Mouse (Mus musculus) left cerebral cortex, postnatal 4 days (tissue): Measurements from ENCODE around the gene March4. TPM values are rescaled to one million over a fixed set of nuclear protein-coding genes. Genes with fewer than 3 reads are reported as not detected.
A peak's percentile ranks its signal among the peaks of the same experiment; 100 is the strongest.

ENCODE experiments used
- DNase-seq: peaks from one replicate; pipeline ENCODE4 v3.0.0-alpha.2; 2022
- intact Hi-C: fragments of 180-260 bp; cut with DNase I; formaldehyde crosslinking; loops from one replicate; pipeline ENCODE4 v1.15.1; 2025
- total RNA-seq, 2 experiments: library from RNA; stranded (reverse); gene quantifications; 2 replicates each; pipeline ENCODE4 v1.2.3; 2021

Gene March4
- total RNA-seq, 2 experiments from 2014 or later, result 64.8 to 68.3 TPM

DNA sequence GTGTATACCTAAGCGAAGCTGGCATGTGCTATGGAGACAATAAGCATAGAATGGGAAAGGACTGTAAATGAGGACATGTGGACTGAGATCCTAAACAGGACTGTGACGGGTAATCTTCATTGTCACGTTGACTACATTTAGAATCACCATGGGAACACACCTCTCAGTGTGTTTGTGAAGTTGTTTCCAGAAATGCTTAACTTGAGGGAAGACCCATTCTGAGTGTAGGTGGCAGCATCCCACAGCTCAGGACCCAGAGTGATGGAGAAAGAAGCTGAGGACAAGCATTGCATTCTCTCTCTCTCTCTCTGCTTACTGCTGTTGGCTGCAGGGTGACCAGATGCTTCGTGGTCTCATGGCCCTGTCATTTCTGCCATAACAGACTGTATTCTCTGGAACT lies 79.1 kb downstream of the March4 start:
- no peak for DNase-seq
- intact Hi-C loops, result no loop called here

DNA sequence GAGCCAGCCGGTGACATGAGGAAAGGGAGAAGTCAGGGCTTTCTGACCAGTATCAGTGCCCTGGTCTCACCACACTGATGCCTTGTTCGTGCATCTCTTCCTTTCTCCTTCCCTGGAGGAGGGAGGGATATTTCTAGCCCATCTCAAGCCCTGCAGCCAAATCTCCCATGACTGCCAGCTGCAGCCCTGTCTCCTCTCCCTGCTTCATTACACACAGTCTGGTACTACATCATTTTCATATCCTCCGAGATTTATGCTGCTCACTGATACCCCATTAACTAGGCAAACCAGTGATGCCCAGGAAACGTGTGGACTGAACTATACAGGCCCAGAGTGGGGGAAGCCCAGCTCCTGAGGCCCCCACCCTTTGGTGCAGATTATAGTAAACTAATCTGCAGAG lies 80.8 kb downstream of the March4 start:
- intact Hi-C loops, result no loop called here
- peak; percentile 64 for DNase-seq

DNA sequence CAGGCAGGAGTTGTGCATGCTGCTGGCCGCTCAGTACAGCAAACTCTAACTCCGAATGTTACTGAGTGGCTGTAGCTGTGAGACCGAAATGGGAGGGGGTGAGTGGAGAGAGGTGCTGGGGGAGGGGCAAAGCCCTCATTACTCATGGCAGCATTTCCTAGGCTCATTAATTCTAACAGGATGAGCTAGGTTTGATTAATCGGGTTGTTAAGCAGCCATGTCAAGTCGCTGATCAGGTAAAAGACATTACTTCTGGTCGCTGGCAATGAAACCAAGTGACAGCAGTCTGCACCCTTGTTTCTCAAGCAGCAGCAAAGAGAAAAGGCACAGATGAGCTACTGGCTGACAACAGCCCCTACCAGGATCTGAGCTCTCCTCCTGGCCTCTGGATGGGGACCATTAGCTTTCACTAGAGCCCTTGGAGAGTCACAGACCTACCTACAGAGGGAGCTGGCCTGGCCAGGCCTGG lies 82.0 kb downstream of the March4 start:
- intact Hi-C loops, result no loop called here
- peak; percentile 45 for DNase-seq

DNA sequence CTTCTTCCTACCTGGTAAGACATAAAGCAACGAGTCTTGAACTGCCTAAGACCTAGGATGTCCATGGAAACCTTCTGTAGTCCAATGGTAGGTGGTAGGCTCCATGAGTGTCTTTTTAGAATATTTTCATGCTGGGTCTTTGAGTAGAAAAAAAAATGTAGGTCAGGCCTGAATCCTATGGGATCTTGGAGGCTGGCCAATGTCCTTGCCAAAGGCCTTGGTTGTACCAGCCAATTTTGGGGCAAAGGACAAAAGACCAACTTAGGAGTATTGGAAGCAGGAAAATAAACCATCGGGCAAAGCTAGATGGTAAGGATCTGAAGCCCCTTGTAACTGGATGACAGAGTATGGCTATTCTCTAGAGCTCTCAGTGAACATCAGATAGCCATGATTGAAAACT lies 83.9 kb downstream of the March4 start:
- intact Hi-C loops, result no loop called here
- no peak for DNase-seq

DNA sequence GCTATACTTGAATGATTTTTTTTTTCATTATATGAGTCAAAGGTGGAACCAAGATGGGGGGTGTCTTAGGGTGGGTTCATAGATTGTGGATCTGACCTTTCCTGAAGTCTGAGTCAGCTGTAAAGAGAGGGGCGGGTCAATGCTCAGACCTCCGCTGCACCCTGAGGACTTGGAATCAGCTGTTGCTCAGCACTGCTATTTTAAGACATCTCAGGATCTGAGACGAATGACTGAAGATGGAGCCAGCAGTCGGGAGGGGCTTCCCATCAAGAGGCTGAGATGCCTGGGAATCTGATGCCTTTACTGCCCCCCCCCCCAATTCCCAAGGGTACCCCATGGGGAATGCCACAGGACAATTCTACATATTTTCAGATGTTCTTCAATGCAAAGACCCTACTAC lies 85.9 kb downstream of the March4 start:
- intact Hi-C loops, result no loop called here
- no peak for DNase-seq

DNA sequence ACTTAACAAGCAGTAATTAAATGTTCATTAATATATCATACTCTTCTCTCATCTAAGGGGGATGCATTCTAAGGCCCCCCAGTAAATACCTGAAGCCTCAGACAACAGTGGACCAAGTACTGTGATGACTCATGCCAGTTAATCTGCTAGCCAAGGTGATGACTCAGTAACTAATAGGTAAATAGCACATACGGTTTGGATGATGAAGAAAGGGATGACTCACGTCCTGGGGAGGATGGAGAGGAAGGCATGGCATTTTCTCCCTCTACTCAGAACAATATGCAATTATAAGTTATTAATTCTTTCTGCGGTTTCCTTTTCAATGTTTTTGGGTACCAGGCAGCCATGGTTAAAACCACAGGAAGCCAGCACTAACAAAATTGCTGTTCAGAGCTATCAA lies 87.0 kb downstream of the March4 start:
- intact Hi-C loops, result loop anchor here (10.0 kb wide), 1 partner anchor 135 kb away; no protein-coding TSS in a partner anchor
- DNase-seq, result no peak

DNA sequence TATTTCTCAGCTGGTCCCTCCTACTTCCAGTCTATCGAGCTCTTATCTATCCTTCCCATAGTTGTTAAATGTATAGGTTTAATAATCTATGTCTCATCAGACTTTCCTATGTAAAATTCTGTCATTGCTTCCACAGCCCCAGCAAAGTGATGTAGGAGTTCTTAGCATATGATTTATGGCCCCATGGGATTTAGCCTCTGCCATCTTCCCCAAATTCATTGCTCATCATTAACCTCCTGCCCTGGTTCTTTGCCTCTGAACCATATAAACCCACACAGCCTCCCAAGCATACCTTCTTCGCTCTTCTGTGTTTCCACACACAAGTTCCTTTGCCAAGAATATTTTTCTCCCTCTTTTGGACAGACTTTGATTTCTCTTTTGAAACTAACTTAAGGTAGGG lies 94.0 kb downstream of the March4 start:
- no peak for DNase-seq
- intact Hi-C loops, result loop anchor here (10.0 kb wide), 1 partner anchor 128 kb away; no protein-coding TSS in a partner anchor

DNA sequence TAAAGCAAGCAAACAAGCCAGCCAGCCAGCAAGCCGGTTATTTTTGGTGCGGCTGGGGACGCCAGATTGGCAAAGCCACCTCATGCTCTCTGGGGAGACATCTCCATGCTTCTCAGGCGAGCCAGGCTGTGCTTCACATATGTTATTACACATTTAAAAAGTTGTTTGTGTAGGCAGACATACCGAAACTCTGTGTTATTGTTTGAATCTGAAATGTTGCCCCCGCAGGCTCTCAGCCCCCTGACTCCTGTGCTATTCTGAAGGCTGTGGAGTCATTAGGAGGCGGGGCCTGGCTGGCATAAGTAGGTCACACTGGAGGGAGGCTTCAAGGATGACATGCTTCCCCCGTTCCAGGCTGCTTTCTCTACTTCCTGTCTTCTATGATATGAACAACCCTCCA lies 97.6 kb downstream of the March4 start:
- DNase-seq, result peak; percentile 38
- intact Hi-C loops, result no loop called here

DNA sequence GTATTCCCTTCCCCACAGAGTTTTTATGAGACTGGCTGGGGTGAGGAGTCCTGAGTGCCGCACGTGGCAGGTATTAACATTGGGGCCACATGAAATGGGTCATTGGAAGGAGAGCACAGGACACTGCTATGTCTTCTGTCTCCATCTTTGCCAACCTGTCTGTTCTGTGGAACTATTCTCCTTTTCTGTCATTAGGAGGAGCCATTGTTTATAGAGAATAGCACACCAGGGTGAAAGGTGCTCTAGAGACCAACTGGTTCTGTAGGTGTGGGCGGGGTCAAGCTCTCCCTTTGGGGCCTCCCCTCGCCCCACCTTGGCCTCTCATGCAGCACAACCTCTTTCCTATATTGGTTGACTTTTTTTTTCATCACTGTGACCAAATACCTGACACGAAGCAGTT lies 99.8 kb downstream of the March4 start:
- no peak for DNase-seq
- intact Hi-C loops, result no loop called here

DNA sequence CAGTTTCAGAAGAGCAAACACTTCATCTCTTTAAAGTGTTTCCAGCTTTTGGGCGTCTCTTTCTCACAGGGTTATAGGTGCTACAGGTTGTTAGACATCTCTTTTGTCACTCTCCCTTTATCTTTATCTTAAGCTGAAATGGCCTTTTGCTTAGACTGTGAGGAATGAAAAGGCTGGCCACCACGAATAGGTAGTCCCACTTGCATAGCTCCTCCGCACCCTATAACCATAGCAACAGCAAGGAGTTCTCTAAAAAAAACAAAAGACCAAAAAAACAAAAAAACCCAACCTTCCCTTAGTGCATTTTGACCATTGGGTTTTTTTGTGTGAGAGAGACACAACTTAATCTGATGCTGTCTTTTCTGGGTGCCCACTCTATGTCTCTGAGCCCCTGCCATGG lies 102.2 kb downstream of the March4 start:
- DNase-seq, result no peak
- intact Hi-C loops, result no loop called here

DNA sequence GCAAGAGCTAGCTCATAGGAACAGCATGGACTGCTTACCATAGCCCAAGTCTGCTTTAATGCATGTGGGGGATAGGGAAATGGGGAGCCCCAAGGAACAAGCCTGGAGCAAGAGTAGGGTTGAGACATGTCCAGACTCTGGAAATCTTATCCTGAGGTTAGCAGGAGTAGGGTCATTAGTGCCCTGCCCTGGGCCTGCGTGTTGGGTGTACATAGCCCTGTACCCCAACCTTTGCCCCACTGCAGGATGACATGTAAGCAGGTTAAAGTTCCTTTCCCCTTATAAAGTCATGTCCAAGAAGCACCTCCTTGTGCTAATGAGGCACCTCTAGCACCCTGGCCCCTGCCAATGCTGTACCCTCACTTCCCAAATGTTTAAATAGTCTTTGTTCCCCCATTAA lies 104.2 kb downstream of the March4 start:
- DNase-seq, result no peak
- intact Hi-C loops, result no loop called here

DNA sequence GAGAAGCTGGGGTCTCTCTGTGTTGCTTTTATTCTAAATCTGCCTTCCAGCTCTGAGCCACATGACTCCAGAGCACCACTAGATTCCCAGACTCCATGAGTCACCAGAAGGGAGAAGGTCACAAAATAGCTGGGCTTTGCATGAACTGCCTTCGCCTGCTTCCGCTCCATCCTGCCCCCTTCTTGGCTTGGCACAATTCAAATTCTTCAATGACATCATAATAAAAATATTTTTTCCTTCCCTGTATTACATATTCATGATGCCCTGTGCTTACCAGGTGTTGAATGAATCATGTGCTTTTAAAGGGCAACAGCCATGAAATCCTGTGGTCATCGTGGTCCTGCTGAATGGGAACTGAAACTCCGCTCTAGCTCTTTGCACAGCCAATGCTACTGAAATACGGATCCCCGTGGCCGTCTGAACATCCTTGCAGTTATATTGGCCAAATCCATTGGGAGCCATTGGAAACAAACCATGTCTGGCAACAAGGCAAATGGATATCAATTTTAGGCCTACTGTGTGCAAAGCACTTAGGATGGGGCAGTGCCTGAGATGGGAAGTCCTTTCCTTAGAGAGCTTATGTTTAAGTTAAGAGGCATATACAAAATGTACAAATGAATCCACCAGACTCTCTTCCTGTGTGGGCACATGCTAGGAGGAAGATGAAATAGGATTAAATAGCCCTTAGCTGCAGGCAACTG lies 107.5 kb downstream of the March4 start:
- DNase-seq, result no peak
- intact Hi-C loops, result no loop called here

DNA sequence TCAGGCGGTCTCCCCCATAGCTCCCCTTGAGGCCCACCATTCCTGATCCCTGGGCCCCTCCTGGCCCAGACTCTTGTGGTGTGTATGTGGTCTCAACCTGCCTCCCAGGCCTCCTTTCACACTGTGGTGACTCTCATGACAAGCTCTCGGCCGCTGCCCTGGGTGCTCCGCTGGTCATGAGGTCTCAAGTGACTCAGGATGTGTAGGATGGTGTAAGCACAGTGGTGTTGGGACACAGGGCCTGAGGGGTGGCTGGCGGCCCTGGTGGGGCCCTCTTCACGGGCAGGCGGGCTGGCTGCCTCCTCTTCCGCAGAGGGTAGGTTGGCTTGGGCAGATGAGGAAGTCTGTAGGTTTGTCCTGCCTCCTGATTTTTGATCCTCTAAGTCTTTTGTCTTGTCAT lies 108.2 kb downstream of the March4 start:
- intact Hi-C loops, result no loop called here

DNA sequence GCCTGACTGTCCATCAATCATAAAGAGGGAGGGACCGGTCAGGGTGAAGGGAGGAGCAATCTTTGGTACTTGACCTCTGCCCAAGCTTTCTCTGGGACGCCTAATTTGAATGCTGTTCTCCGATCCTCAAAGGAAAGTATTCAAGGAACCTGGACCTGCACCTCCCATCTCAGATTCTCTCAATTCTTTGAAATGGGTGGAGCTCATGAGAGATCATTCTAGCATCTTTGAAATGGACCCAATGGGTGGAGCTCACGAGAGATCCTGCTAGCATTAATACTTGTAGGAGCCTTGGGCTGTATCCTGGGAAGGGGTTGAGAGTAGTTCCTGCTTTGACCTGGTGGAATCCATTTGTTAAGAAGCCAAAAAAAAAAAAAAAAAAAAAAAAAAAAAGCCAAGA lies 110.3 kb downstream of the March4 start:
- no peak for DNase-seq
- intact Hi-C loops, result no loop called here

More for the DNA sequence above, 108.2 kb downstream of the March4 start:
- DNase-seq, result no peak

DNA sequence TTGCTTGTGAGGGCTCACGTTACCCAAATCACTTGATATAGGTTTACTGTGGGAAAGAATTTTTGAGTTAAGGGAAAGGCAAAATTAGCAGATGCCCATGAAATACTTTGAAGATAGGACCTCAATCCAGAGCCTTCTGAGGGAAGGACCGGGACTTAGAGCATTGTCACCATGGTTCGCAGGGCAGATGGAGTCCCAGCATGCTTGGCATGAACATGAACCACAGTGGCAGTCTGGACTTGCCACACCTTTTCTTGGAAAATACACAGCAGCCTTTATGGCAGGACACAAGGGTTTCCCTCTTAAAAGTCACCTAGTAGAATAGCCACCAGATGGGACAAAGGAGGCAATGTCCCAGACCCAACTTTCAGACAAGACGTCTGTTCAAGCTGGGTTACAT lies 114.6 kb downstream of the March4 start:
- peak; percentile 65 for DNase-seq
- intact Hi-C loops, result no loop called here

DNA sequence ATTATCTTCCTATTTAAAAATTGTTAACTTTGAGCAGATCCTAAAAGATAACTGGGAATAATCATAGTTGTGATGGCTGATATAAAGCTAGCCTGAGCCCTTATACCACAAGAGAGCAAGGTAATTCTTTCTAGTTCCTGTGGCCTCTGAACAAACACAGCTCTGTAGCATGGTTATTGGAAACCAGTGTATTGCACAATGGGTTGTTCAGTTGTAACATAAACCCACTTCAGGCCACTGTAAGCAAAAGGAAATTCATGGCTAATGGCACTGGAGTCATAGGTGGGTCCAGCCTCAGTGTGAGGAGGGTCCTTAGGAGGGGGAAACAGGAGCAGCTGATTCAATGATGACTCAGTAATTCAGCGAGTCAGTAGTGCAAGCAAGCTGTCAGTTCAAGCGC lies 116.5 kb downstream of the March4 start:
- no peak for DNase-seq
- intact Hi-C loops, result no loop called here

DNA sequence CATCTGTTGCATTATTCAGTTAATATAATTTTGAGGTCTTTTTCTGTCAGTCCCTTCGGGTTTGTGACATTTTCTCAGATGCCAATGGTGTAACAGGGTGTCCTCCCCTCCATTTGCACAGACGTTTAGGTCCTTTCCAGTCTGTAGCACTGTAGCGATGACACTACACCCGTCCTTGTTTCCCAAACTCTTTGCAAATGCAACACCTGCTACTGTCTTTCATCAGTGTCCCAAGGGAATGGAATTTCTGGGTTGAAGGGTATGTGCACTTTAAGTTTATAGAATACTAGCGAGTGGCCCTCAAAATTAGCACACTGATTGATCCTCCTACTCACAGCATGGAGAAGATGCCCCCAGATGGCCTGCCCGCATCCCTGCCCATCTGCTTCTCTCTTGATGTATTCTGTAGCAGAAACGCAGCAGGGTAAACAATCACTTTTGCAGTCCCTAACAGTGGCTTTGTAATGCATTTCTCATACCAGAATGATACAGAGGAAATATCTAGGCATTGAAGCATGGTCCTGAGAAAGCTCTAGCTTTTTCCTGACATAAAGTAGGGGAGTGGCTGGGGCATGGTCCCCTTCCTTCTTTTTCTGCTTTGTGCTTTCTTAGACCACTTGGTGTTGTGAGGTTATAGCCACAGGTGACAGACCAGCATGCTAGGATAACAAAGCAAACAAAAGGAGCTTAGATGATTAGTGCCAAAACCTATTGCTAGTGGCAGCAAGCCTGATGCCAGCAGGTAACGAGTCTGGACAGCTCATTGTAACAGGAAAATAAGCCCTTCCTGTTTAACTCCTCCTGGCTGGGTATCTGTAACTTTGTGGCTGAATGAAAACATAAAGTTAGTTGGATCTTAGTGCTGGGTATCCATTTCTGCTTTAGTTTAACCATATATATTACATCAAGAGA lies 117.7 kb downstream of the March4 start:
- DNase-seq, result peak; percentile 35
- intact Hi-C loops, result no loop called here

DNA sequence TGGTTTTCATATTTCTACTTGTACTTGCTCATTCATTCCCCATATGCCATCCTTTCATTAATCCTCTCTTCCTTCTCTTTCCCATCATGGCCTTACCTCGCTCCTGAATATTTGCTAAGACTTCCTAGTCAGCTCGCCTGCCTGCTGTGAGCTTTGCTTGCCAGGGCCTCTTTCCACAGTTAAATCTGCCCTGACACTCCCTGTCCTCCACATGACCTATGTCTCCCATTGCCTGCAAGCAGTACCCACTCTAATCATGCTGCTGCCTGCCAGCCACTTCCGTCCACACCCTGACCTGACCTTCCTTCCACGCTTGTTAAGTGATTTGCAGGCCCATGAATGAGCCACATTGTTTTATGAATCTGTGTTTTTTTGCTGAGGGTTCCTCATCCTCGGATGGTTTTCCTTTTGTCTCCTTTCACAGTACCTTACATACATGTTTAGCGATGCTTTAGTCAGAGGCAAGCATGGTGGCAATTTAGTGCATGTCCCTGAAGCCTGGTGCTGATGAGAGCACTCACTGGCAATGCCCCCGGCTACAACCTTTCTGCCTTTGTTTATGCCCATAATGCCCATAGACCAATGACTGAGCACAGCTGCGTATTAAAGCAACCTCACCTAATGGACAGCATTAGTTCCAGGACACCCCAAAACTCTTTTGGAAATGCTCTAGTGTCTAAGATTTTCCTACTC lies 122.0 kb downstream of the March4 start:
- DNase-seq, result peak; percentile 27
- intact Hi-C loops, result no loop called here

DNA sequence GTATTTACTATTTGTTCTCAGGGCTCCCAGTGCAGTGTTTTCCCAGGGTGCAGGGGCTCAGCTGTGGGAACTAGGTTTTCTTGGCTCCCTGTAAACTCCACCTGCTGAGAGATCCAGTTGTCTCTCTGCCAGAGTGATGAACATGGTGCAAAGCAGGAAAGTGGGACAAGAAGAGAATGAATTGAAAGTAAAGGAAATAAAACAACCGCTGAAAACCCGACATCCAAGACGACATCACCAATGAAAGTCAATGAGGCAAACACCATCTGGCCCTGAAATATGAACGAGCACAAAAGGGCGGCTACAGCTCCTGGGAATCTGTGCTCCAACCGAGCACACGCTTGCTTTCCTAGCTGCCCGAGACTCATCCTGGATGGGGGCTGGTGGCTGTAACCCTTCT lies 122.6 kb downstream of the March4 start:
- peak; percentile 32 for DNase-seq
- intact Hi-C loops, result no loop called here

DNA sequence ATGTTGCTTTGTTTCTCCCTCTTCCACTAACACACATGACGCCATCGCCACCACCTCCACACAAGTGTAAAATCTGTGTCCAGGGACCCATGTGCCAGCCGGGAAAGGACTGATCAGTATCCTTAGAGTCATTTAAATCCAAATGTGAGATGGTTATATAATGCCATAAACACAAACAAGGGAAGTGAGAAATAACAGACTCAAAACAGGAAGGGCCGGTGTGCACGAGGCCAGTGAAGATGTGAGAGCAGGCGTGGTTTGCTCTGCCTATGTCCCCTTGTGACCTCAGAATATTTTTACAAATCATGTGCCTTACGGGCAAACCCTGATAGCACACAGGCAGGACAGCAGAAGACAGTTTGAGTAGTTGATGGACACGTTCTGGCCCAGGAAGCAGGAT lies 123.5 kb downstream of the March4 start:
- DNase-seq, result no peak

DNA sequence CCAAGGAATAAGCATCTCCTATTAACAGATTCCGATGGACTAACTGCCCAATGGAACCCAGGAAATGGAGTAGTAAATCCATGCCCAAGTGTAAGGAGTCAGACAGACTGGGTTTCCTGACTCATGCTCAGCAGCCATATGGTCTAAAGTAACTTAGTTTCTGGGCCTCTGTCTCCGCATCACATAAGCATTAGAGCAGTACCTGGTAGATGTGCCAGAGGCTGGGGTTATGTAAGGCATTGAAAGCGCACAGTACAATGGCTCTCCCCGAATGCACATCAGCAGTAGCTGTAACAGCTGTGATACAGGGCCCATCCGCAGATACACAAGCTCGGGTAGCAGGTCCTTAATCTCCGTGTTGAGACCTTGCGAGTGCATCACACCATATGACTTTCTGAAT lies 125.6 kb downstream of the March4 start:
- intact Hi-C loops, result no loop called here
- DNase-seq, result no peak

More for the DNA sequence above, 123.5 kb downstream of the March4 start:
- intact Hi-C loops, result no loop called here
